Mouse (Mus musculus) midbrain, embryonic 10.5 days (tissue): Measurements from ENCODE around the gene Shisa7. TPM values are rescaled to one million over a fixed set of nuclear protein-coding genes. Genes with fewer than 3 reads are reported as not detected.
"Not testable (repeated sequence)": the region's sequence is repeated elsewhere in the genome, so short reads cannot be mapped to it uniquely, and the experiment has no call there.

Source experiments
- DNase-seq: peaks from one replicate; pipeline ENCODE4 v3.0.0-alpha.2; 2017; ENCODE audit warnings: low spot score
- H3K27ac ChIP-seq: fragments of 300-500 bp; sonication (generic); replicated peaks from 2 replicates; pipeline ENCODE4 v1.5.1; 2016; ENCODE audit warnings: mild to moderate bottlenecking
- H3K27me3 ChIP-seq: fragments of 300-500 bp; sonication (generic); 2 replicates; pipeline ENCODE4 v1.6.1; 2016; ENCODE audit warnings: low read depth, mild to moderate bottlenecking; ENCODE audit not compliant: poor library complexity, severe bottlenecking
- H3K36me3 ChIP-seq: fragments of 300-500 bp; sonication (generic); 2 replicates; pipeline ENCODE4 v1.6.1; 2016; ENCODE audit warnings: mild to moderate bottlenecking, moderate library complexity
- H3K4me1 ChIP-seq: fragments of 300-500 bp; sonication (generic); 2 replicates; pipeline ENCODE4 v1.6.1; 2016
- H3K4me3 ChIP-seq: fragments of 300-500 bp; sonication (generic); 2 replicates; pipeline ENCODE4 v1.5.1; 2016; ENCODE audit warnings: mild to moderate bottlenecking, moderate library complexity
- H3K9me3 ChIP-seq: fragments of 300-500 bp; sonication (generic); replicated peaks from 2 replicates; pipeline ENCODE4 v1.6.1; 2016; ENCODE audit warnings: mild to moderate bottlenecking
- whole genome bisulfite sequencing: fragments of 180-500 bp; shearing (Covaris S2); methylation state at CpG from one replicate; pipeline ENCODE4 v1.1.7; 2016; 5-methylcytosine and 5-hydroxymethylcytosine counted together
- polyA plus RNA-seq: library from polyadenylated mRNA; unstranded; fragments of >200 nt; fragmentation: Nextera tagmentation; extraction: Ambion mirVana; gene quantifications from 2 replicates; pipeline ENCODE4 v1.2.1, GENCODE M21; 2016

The Shisa7 gene
- 0.28 and 1.1 TPM in 2 replicates for polyA plus RNA-seq

GRCm38 (mm10) chr7:4844245-4844916 lies at the start of gene Shisa7:
Gene Shisa7, minus strand, starts transcription at chr7:4844696.
- Histone ChIP-seq H3K4me1 (peaks cover 33% of the 10 kb centered on the region), H3K36me3 (no peaks in the 10 kb centered on the region), H3K27me3 (peaks cover 77% of the 10 kb centered on the region), H3K4me3 (peak within 1 kb of the TSS; percentile 65), H3K27ac (peak within 1 kb of the TSS; percentile 67), H3K9me3 (0 out of 2 replicates have a peak, but pooled peaks cover 6% of the 10 kb centered on the region)
- 1% methylated on average over 41 of the region's 41 CpGs for WGBS
- no peak for DNase-seq

- H3K4me1 ChIP-seq, result no peaks in the 10 kb centered on the region
- no peak overlapping the region for H3K4me3 ChIP-seq
- 91% methylated on average over 4 of the region's 4 CpGs for WGBS
- no peaks in the 10 kb centered on the region for H3K27me3 ChIP-seq
- no peaks in the 10 kb centered on the region for H3K36me3 ChIP-seq
- H3K9me3 ChIP-seq, result peaks cover 9% of the 10 kb centered on the region; the same call in 1 of the 2 replicates
- no peak for DNase-seq
- H3K27ac ChIP-seq, result no peak overlapping the region
These were observed 42.2 kb upstream of the Shisa7 start for GRCm38 (mm10) chr7:4886680-4887079.

DNA sequence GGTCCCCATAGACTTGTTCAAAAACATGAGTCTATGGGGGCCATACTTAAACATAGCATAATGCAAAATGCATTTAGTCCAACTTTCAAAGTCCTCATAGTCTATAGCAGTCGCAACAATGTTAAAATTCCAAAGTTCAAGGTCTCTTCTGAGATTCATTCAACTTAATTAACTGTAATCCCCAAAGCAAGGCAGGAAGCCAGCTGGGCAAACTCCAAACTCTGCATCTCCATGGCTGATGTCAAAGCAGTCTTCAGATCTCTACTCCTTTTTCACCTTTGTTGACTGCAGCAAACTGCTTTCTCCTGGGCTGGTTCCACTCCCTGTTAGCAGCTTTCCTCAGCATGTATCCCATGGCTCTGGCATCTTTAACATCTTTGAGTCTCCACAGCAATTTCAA lies 34.5 kb upstream of the Shisa7 start:
- not testable (repeated sequence) for H3K27ac ChIP-seq, H3K36me3 ChIP-seq, H3K9me3 ChIP-seq, H3K27me3 ChIP-seq, H3K4me3 ChIP-seq, DNase-seq
- peaks cover 19% of the 10 kb centered on the region for H3K4me1 ChIP-seq
- 84% methylated on average over 1 of the region's 1 CpGs for WGBS

- Histone ChIP-seq H3K36me3 (no peaks in the 10 kb centered on the region), H3K27me3 (no peaks in the 10 kb centered on the region), H3K4me1 (peaks cover 19% of the 10 kb centered on the region), H3K4me3 (no peak overlapping the region; the same call in 1 of the 2 replicates), H3K27ac (no peak overlapping the region), H3K9me3 (no peaks in the 10 kb centered on the region; the same call in 1 of the 2 replicates)
- no peak for DNase-seq
These were observed 33.7 kb upstream of the Shisa7 start for GRCm38 (mm10) chr7:4878186-4878585.

- Histone ChIP-seq H3K4me1 (peaks cover 19% of the 10 kb centered on the region), H3K27ac (peak overlapping the region; percentile 80), H3K36me3 (no peaks in the 10 kb centered on the region), H3K27me3 (no peaks in the 10 kb centered on the region), H3K4me3 (peak overlapping the region; percentile 64), H3K9me3 (no peaks in the 10 kb centered on the region; the same call in 1 of the 2 replicates)
- 11% methylated on average over 11 of the region's 11 CpGs for WGBS
- DNase-seq, result no peak
These were observed 32.7 kb upstream of the Shisa7 start for GRCm38 (mm10) chr7:4877226-4877625.

GRCm38 (mm10) chr7:4876753-4877221 lies 32.3 kb upstream of the Shisa7 start, which contains the start of gene Isoc2a:
Gene Isoc2a, plus strand, starts transcription at chr7:4877153.
- Histone ChIP-seq H3K4me3 (peak within 1 kb of the TSS; percentile 64), H3K27me3 (no peaks in the 10 kb centered on the region), H3K36me3 (no peaks in the 10 kb centered on the region), H3K4me1 (peaks cover 19% of the 10 kb centered on the region), H3K27ac (peak within 1 kb of the TSS; percentile 80), H3K9me3 (no peaks in the 10 kb centered on the region; the same call in 1 of the 2 replicates)
- WGBS, result under 1% methylated on average over 22 of the region's 22 CpGs
- peak; percentile 94 for DNase-seq

GRCm38 (mm10) chr7:4870133-4870532 lies 25.6 kb upstream of the Shisa7 start, which contains the start of gene Isoc2b:
Gene Isoc2b, minus strand, starts transcription at chr7:4870258.
- DNase-seq, result no peak
- 62% methylated on average over 6 of the region's 6 CpGs for WGBS
- no peaks in the 10 kb centered on the region; the same call in 1 of the 2 replicates for H3K9me3 ChIP-seq
- H3K36me3 ChIP-seq, result no peaks in the 10 kb centered on the region
- H3K27me3 ChIP-seq, result no peaks in the 10 kb centered on the region
- no peak within 1 kb of the TSS for H3K27ac ChIP-seq
- H3K4me1 ChIP-seq, result peaks cover 17% of the 10 kb centered on the region
- H3K4me3 ChIP-seq, result no peak within 1 kb of the TSS

DNA sequence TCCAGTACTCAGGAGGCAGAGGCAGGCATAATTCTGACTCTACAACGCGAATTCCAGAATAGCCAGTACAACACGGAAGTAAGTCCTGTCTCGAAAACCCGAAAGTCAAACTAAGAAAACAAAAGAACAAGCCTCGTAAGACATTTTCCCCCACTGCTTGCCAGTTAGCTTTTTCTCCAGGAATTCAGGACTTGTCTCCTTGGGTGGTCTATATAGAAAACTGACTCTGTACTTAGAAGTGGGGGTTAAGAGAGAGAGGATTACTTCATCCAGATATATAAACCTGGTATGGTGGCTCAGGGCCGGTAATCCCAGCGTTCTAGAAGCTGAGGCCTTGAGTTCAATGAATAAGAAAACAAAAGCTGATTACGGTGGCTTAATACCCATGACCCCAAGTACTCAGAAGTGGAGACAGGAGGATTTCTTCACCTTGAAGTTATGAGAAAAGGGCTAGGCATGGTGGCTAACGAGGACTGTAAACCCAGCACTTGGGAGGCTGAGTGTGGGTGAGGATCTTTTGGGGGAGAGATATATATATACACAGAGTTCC lies 22.2 kb upstream of the Shisa7 start:
- Histone ChIP-seq H3K27ac (peak overlapping the region; percentile 89), H3K4me1 (peaks cover 17% of the 10 kb centered on the region), H3K27me3 (no peaks in the 10 kb centered on the region), H3K4me3 (peak overlapping the region; percentile 56), H3K36me3 (no peaks in the 10 kb centered on the region), H3K9me3 (no peaks in the 10 kb centered on the region; the same call in 1 of the 2 replicates)
- no peak for DNase-seq
- 39% methylated on average over 10 of the region's 10 CpGs for WGBS

DNA sequence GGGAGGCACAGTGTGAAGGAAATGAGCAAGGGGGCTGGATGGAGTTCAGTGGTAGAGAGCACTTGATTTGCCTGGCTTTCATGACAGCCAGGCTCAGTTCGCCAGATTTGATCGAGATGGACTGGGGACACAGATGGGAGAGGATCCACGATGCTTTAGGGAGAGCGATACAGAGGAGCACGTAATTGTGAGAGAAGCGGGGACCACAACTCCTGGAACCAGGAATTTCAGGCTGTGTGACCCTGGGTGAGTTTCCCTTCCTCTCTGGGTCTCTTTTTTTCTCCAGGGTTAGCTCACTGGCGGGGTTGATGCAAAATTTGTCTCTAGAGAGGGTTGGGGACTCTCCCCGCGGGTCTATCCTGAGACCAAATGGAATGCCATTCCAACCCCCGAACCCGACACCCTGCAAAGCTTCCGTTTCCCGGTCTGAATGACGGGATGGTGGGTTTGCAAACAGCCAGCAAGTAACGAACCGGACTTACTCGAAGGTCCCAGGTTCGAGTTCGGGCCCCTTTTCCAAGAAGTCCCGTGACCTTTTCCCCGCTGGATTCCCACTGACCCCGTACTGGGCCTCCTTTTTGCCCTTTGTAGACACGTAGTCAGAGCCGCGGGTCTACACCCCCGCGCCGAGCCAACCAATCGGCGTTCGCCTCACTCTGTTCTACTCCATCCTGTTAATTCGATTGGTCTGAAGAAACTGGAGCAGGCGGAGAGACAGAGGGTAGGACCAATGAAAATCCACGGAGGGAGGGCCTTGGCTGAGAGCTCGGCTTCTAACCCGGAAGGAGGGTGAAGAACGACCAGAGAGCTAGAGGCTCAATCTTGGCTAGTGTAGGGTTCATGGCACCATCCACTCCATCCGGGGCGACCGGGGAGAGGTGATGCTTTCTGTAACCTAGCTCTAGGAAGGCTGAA lies 21.3 kb upstream of the Shisa7 start:
- no peaks in the 10 kb centered on the region; the same call in 1 of the 2 replicates for H3K9me3 ChIP-seq
- peak overlapping the region; percentile 89 for H3K27ac ChIP-seq
- no peaks in the 10 kb centered on the region for H3K27me3 ChIP-seq
- H3K36me3 ChIP-seq, result no peaks in the 10 kb centered on the region
- 5% methylated on average over 40 of the region's 40 CpGs for WGBS
- H3K4me1 ChIP-seq, result peaks cover 17% of the 10 kb centered on the region
- DNase-seq, result peak; percentile 95
- peak overlapping the region; percentile 56 for H3K4me3 ChIP-seq

GRCm38 (mm10) chr7:4865090-4865489 lies 20.6 kb upstream of the Shisa7 start:
- Histone ChIP-seq H3K27ac (peak overlapping the region; percentile 89), H3K4me3 (peak overlapping the region; percentile 56), H3K4me1 (peaks cover 17% of the 10 kb centered on the region), H3K27me3 (no peaks in the 10 kb centered on the region), H3K36me3 (no peaks in the 10 kb centered on the region), H3K9me3 (no peaks in the 10 kb centered on the region; the same call in 1 of the 2 replicates)
- DNase-seq, result peak; percentile 46
- WGBS, result 65% methylated on average over 5 of the region's 5 CpGs

- WGBS, result 87% methylated on average over 5 of the region's 5 CpGs
- H3K4me1 ChIP-seq, result peaks cover 17% of the 10 kb centered on the region
- DNase-seq, result no peak
- H3K27me3 ChIP-seq, result no peaks in the 10 kb centered on the region
- no peaks in the 10 kb centered on the region for H3K36me3 ChIP-seq
- H3K27ac ChIP-seq, result no peak overlapping the region
- no peak overlapping the region for H3K4me3 ChIP-seq
- no peaks in the 10 kb centered on the region; the same call in 1 of the 2 replicates for H3K9me3 ChIP-seq
These were observed 19.8 kb upstream of the Shisa7 start for GRCm38 (mm10) chr7:4864130-4864845.
